Mouse (Mus musculus): Measurements from ENCODE around the gene Ankrd13d. TPM values are rescaled to one million over a fixed set of nuclear protein-coding genes. Genes with fewer than 3 reads are reported as not detected.

Gene Ankrd13d
- total and polyA plus RNA-seq, 3 experiments = 0.96 to 2.6 TPM; not detected in 1

DNA sequence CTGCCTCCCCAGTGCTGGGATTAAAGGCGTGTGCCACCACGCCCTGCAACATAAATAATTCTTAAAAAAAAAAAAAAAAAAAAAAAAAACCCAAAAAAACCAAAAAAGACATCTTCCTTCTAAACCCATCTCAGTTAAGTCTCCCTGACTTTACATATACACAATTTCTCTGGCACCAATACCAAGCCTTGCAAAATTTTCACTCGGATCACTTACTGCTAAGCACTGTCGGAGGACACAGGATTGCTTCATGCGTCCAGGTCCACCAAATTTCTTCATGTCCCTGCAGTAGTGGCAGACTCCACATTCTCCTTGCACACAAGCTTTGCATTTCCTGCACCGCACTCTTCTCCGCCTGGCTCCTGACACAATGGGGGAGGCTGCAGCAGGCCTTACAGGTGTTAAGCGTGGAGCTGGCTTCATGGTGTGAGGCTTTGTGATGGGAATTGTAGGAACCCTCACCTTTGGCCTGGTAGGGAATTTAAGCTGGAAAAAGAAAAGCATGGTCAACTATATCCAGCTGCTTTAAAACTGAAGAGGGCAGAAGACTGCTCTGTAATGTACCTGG, 45.9 kb upstream of the Ankrd13d start:
- H3K79me2 ChIP-seq (ENCODE audit: control insufficient read depth, insufficient read depth, low read length, poor library complexity) = peaks cover 17% of the 10 kb centered on the region
- TF ChIP-seq ZKSCAN1 (IDR thresholded peaks at IDR 0.05; ENCODE audit: low read depth, low read length) (no peak), SIN3A (IDR thresholded peaks at IDR 0.05; ENCODE audit: low read length) (no peak), POLR2AphosphoS5 (IDR thresholded peaks at IDR 0.05; ENCODE audit: borderline replicate concordance, low read depth, low read length) (no peak), TAL1 (IDR thresholded peaks at IDR 0.05; ENCODE audit: low read length) (no peak), E2F4 (IDR thresholded peaks at IDR 0.05; ENCODE audit: borderline replicate concordance, low read depth, low read length) (no peak), MAFK (IDR thresholded peaks at IDR 0.05; ENCODE audit: borderline replicate concordance, low read depth, low read length) (no peak), UBTF (IDR thresholded peaks at IDR 0.05; ENCODE audit: borderline replicate concordance, insufficient read depth, low read depth, low read length) (no peak), ETS1 (IDR thresholded peaks at IDR 0.05; ENCODE audit: low read depth, low read length) (no peak), ELF1 (IDR thresholded peaks at IDR 0.05; ENCODE audit: low read depth, low read length) (no peak), JUND (IDR thresholded peaks at IDR 0.05; ENCODE audit: low read depth, low read length) (no peak), GATA1 (IDR thresholded peaks at IDR 0.05; ENCODE audit: low read depth, low read length) (no peak), MAX (IDR thresholded peaks at IDR 0.05; ENCODE audit: low read length) (no peak), CTCF (IDR thresholded peaks at IDR 0.05 in 2 of 3, conservative IDR thresholded peaks at IDR 0.05 in 1 of 3; ENCODE audit: control insufficient read depth in 1 of 3, insufficient read depth in 1 of 3, low read depth in 2 of 3, low read length in 3 of 3, poor library complexity in 1 of 3, severe bottlenecking in 1 of 3) (no peak), TBP (IDR thresholded peaks at IDR 0.05; ENCODE audit: low read depth, low read length) (no peak), HCFC1 (IDR thresholded peaks at IDR 0.05; ENCODE audit: low read depth, low read length) (no peak), RCOR1 (IDR thresholded peaks at IDR 0.05; ENCODE audit: low read depth, low read length) (no peak), CHD1 (IDR thresholded peaks at IDR 0.05; ENCODE audit: low read depth, low read length) (no peak), RAD21 (IDR thresholded peaks at IDR 0.05; ENCODE audit: low read depth, low read length) (no peak), USF1 (IDR thresholded peaks at IDR 0.05; ENCODE audit: low read depth, low read length) (no peak), MXI1 (IDR thresholded peaks at IDR 0.05; ENCODE audit: low read depth, low read length) (no peak)
- H3K27ac ChIP-seq (ENCODE audit: control insufficient read depth, low read depth, low read length) = no peak overlapping the region
- H3K36me3 ChIP-seq (ENCODE audit: control insufficient read depth in 1 of 2, insufficient read depth in 2 of 2, low read length in 2 of 2) = peaks cover 27 to 28% of the 10 kb centered on the region in 2 experiments
- no peak overlapping the region for H3K9ac ChIP-seq (ENCODE audit: control insufficient read depth, low read depth, low read length, poor library complexity, severe bottlenecking)
- peaks cover 13 to 19% of the 10 kb centered on the region in 2 experiments for H3K4me1 ChIP-seq (ENCODE audit: control insufficient read depth in 1 of 2, insufficient read depth in 2 of 2, low read length in 2 of 2)
- H3K9me3 ChIP-seq (replicated peaks; ENCODE audit: insufficient read depth, low read length) = no peaks in the 10 kb centered on the region
- H3K4me3 ChIP-seq (ENCODE audit: control insufficient read depth in 1 of 2, insufficient read depth in 1 of 2, low read depth in 2 of 2, low read length in 2 of 2) = no peak overlapping the region
- DNase-seq (ENCODE audit: low read depth, low spot score) = no peak
- no peaks in the 10 kb centered on the region for H3K27me3 ChIP-seq (ENCODE audit: control insufficient read depth in 1 of 2, insufficient read depth in 2 of 2, low read length in 2 of 2)

DNA sequence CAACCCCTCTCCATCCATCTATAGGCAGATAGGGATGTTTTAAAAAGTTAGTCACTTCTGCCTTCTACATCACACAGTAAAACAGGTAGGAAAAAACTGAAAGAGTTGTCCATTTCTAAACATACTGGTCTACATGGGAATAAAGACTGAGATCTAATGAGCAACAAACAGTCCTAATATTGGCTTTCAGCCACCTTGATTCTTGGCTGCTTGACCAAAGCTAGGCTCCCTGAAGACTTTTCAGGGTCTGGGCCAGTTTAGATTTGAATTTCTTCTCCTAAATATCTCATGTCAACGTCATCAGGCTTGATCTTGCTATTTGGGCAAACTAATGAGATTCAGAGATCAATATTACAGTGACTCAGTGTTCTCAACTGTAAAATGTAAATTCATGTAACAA, 43.9 kb upstream of the Ankrd13d start:
- Histone ChIP-seq H3K9me3 (replicated peaks; ENCODE audit: insufficient read depth, low read length) (no peaks in the 10 kb centered on the region), H3K27me3 (ENCODE audit: control insufficient read depth in 1 of 2, insufficient read depth in 2 of 2, low read length in 2 of 2) (no peaks in the 10 kb centered on the region), H3K4me1 (ENCODE audit: control insufficient read depth in 1 of 2, insufficient read depth in 2 of 2, low read length in 2 of 2) (peaks cover 11 to 12% of the 10 kb centered on the region in 2 experiments), H3K27ac (ENCODE audit: control insufficient read depth, low read depth, low read length) (no peak overlapping the region), H3K9ac (ENCODE audit: control insufficient read depth, low read depth, low read length, poor library complexity, severe bottlenecking) (no peak overlapping the region), H3K79me2 (ENCODE audit: control insufficient read depth, insufficient read depth, low read length, poor library complexity) (peaks cover 4% of the 10 kb centered on the region), H3K36me3 (ENCODE audit: control insufficient read depth in 1 of 2, insufficient read depth in 2 of 2, low read length in 2 of 2) (peaks cover 25 to 39% of the 10 kb centered on the region in 2 experiments), H3K4me3 (ENCODE audit: control insufficient read depth in 1 of 2, insufficient read depth in 1 of 2, low read depth in 2 of 2, low read length in 2 of 2) (no peak overlapping the region)
- TF ChIP-seq ZKSCAN1 (IDR thresholded peaks at IDR 0.05; ENCODE audit: low read depth, low read length) (no peak), MAFK (IDR thresholded peaks at IDR 0.05; ENCODE audit: borderline replicate concordance, low read depth, low read length) (no peak), BHLHE40 (IDR thresholded peaks at IDR 0.05; ENCODE audit: borderline replicate concordance, low read depth, low read length) (no peak), CHD2 (IDR thresholded peaks at IDR 0.05; ENCODE audit: low read length) (no peak), MAX (IDR thresholded peaks at IDR 0.05; ENCODE audit: low read length) (no peak), HCFC1 (IDR thresholded peaks at IDR 0.05; ENCODE audit: low read depth, low read length) (no peak)
- DNase-seq (ENCODE audit: low read depth, low spot score) = no peak
